Mouse (Mus musculus) testis, adult 2 months (tissue): ENCODE results near the gene Bdkrb1. TPM values are rescaled to one million over a fixed set of nuclear protein-coding genes. Genes with fewer than 3 reads are reported as not detected.

ENCODE experiments used
- H3K27ac ChIP-seq: fragments of 200-500 bp; 2 replicates; pipeline ENCODE4 v1.5.1; 2012; ENCODE audit warnings: low read depth, low read length; ENCODE audit not compliant: control insufficient read depth, insufficient read depth
- H3K27me3 ChIP-seq: fragments of 200-500 bp; 2 replicates; pipeline ENCODE4 v1.6.1; 2012; ENCODE audit warnings: mild to moderate bottlenecking, low read length, moderate library complexity; ENCODE audit not compliant: control insufficient read depth, insufficient read depth
- H3K36me3 ChIP-seq: fragments of 200-500 bp; 2 replicates; pipeline ENCODE4 v1.6.1; 2012; ENCODE audit warnings: mild to moderate bottlenecking, low read length; ENCODE audit not compliant: control insufficient read depth, insufficient read depth
- H3K4me1 ChIP-seq: fragments of 200-500 bp; 2 replicates; pipeline ENCODE4 v1.6.1; 2012; ENCODE audit warnings: low read length; ENCODE audit not compliant: control insufficient read depth, insufficient read depth
- H3K4me3 ChIP-seq: fragments of 200-500 bp; 2 replicates; pipeline ENCODE4 v1.5.1; 2012; ENCODE audit warnings: low read depth, mild to moderate bottlenecking, low read length, moderate library complexity, mixed read lengths; ENCODE audit not compliant: control insufficient read depth
- CTCF ChIP-seq: fragments of 200-500 bp; IDR thresholded peaks from 2 replicates; pipeline ENCODE4 v1.5.1; 2012; ENCODE audit warnings: low read depth, mild to moderate bottlenecking, inconsistent platforms, low read length, moderate library complexity; ENCODE audit not compliant: control insufficient read depth, insufficient read depth, insufficient replicate concordance
- POLR2A ChIP-seq: fragments of 200-500 bp; IDR thresholded peaks from 2 replicates; pipeline ENCODE4 v1.6.1; 2012; ENCODE audit warnings: low read depth, mild to moderate bottlenecking, inconsistent platforms, low read length, moderate library complexity; ENCODE audit not compliant: control insufficient read depth
- polyA plus RNA-seq: library from polyadenylated mRNA; depleted of rRNA; stranded (reverse); fragments of >200 nt; gene quantifications from 2 replicates; pipeline ENCODE4 v1.2.3, GENCODE M21; 2012; rRNA removed

The Bdkrb1 gene
- polyA plus RNA-seq, 1 experiment = 0.88 TPM

DNA sequence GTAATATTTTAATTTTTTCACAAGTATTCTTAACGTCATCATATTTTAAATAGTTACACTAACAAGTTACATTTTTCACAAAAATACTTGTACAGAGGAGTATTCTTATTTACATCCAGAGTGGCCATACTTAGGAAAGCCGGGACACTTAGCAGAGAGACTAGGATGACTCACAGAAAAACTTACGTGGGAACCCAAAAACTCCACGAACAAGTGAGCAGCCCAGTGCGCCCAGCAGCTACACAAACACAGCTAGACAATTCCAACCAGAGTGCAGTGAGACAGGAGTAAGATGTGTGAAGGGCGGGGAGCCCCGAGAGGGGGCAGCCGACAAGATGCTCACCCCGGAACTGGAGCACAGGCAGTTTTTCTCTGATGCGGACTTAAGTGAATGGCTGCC, 10.7 kb downstream of the Bdkrb1 start:
- Histone ChIP-seq H3K4me1 (no peaks in the 10 kb centered on the region), H3K36me3 (no peaks in the 10 kb centered on the region; the same call in 1 of the 2 replicates)
- TF ChIP-seq POLR2A (no peak), CTCF (no peak)

DNA sequence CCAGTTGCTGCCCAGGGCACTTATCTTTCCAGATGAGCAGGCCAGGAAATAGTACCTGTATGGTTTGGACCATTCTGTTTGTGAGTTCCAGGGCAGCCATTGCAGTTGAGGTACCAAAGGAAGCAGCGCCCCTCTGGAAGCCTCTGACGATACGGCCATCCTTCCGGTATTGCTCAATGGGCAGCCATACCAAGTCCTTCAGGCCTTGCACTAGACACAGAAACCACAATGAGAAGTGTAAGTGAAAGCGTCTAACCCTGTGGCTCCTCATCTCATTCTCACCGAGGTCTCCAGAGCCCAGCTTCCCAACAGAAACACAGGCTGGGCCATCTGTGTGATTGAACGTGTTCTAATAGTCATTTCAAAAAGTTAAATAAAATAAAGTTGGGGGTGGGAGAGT, 19.2 kb downstream of the Bdkrb1 start:
- H3K36me3 ChIP-seq = peaks cover 7% of the 10 kb centered on the region
- no peak overlapping the region for H3K27ac ChIP-seq
- no peak for TF ChIP-seq POLR2A
- no peak for TF ChIP-seq CTCF
- no peaks in the 10 kb centered on the region for H3K27me3 ChIP-seq
- H3K4me1 ChIP-seq = no peaks in the 10 kb centered on the region
- H3K4me3 ChIP-seq = no peak overlapping the region

More for the DNA sequence above, 10.7 kb downstream of the Bdkrb1 start:
- H3K27me3 ChIP-seq = no peaks in the 10 kb centered on the region
- H3K27ac ChIP-seq = no peak overlapping the region
- no peak overlapping the region for H3K4me3 ChIP-seq

DNA sequence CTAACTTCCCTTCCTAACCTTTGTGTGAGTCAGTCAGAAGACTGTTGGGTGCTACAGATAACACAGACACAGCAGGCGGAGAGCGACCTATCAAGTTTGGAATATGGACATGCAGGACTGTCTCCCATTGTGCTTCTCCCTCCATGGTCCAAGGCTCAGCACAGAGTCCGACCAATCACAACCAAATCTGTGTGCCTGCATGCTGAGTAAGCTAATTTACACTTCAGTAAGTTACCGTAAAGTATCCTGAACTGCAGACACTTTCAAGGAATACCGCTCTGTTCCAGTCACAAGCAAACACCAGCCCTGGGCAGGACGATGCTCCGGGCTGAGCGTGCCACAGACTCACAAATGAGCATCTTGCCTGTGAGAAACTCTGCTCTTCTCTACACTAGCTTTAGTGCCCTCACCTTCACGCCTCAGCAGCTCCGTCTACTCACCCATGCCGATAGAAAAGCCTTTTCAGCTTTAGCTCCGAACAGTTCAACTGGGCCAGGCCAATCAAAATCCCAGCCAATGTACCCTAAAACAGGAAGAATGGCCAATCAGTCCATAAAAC, 20.2 kb downstream of the Bdkrb1 start:
- Histone ChIP-seq H3K4me3 (no peak overlapping the region), H3K36me3 (peaks cover 7% of the 10 kb centered on the region), H3K27me3 (no peaks in the 10 kb centered on the region), H3K4me1 (no peaks in the 10 kb centered on the region), H3K27ac (no peak overlapping the region)
- TF ChIP-seq CTCF (no peak), POLR2A (no peak)

DNA sequence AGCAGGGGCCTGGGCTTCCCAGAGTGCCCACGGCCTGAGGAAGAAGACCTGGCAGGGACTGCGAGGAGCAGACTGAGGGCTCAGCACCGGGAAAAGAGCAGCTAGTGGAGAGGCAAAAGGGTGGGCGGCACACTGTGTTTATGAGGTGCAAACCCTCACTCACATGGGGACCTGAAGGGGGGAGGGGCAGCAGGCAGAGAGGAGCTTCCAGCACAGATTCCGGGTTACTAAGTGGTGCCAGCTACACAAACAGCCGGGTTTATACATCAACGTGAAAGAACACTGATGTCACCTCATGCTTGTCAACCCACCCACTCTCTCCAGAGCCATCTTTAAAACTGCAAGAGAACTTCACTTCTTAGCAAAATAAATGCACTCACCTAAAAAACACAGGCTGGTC, 22.9 kb downstream of the Bdkrb1 start:
- Histone ChIP-seq H3K27me3 (no peaks in the 10 kb centered on the region), H3K4me1 (no peaks in the 10 kb centered on the region), H3K27ac (no peak overlapping the region), H3K4me3 (no peak overlapping the region), H3K36me3 (peaks cover 7% of the 10 kb centered on the region)
- no peak for TF ChIP-seq CTCF
- no peak for TF ChIP-seq POLR2A

DNA sequence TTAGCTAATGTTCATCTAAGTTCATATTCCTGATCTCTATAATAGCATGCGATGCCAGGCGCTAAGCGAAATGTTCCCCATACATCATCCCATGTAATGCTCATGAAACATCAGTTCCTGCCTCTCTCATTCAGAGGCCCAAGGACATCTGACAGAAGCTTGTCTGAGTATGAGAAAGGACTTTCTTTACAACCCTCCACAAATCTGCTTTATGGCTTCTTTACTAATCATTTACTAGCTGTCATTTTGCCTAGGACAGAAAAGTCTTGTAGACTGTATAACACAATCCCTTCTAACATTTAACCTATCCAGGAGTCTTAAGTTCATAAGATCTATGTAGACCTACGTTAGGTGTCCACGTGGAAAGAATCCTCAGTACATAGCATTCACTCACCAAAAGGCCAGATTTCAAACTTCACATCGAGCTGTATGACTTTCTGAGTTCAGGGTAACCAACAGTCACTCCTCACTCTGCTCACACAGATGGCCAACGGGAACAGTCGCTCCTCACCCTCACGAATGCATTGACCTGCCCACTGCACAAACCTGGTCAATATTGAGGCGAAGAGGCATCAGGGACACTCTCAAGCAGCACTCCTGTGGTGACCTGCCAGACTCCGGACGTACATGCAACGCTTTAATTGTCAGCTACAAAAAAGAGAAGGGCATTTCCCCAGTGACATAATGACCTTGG, 31.6 kb downstream of the Bdkrb1 start:
- Histone ChIP-seq H3K4me3 (no peak overlapping the region), H3K27me3 (no peaks in the 10 kb centered on the region), H3K27ac (no peak overlapping the region), H3K36me3 (peaks cover 9% of the 10 kb centered on the region), H3K4me1 (no peaks in the 10 kb centered on the region)
- TF ChIP-seq CTCF (no peak), POLR2A (no peak)

GRCm38 (mm10) chr12:105636551-105636950, 33.7 kb downstream of the Bdkrb1 start:
- TF ChIP-seq CTCF (no peak), POLR2A (no peak)
- Histone ChIP-seq H3K36me3 (peaks cover 10% of the 10 kb centered on the region), H3K4me1 (no peaks in the 10 kb centered on the region), H3K27ac (no peak overlapping the region), H3K27me3 (no peaks in the 10 kb centered on the region), H3K4me3 (no peak overlapping the region)

- H3K4me1 ChIP-seq = no peaks in the 10 kb centered on the region
- peaks cover 10% of the 10 kb centered on the region for H3K36me3 ChIP-seq
- no peak overlapping the region for H3K27ac ChIP-seq
- TF ChIP-seq POLR2A (no peak), CTCF (no peak; the same call in 1 of the 2 replicates)
- H3K4me3 ChIP-seq = no peak overlapping the region
- H3K27me3 ChIP-seq = no peaks in the 10 kb centered on the region
Observed at GRCm38 (mm10) chr12:105637554-105637953, 34.7 kb downstream of the Bdkrb1 start.

DNA sequence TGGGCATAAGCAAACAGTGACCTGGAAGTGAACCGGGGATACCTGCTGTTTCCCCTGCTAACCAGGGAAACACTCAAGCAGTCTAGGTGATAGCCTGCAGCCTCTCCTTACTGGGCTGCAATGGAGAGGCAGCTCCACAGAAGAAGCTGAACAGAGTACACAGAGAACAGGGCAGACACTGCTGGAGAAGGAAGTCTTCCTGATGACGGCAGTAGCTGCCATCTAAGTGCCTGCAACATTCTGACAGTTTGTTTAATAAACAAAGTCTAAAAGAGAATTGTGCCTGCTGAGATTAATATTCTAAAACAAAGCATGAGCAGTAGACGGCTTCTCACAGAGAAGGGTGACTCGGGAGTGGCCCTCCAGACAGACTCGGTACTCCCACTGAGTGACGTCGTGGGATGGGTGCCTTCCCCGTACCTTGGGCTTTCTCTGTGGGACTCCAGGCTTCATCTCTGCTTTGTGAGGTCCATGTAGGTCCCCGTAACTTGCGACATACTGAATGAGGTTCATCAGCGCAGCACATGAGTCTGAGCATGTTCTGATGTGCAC, 40.0 kb downstream of the Bdkrb1 start:
- Histone ChIP-seq H3K36me3 (peaks cover 9% of the 10 kb centered on the region; the same call in 1 of the 2 replicates), H3K27me3 (no peaks in the 10 kb centered on the region), H3K4me1 (no peaks in the 10 kb centered on the region), H3K27ac (no peak overlapping the region), H3K4me3 (peak overlapping the region; percentile 5; the same call in 1 of the 2 replicates)
- TF ChIP-seq POLR2A (no peak), CTCF (no peak)

Other genes starting within 250 kb of the Bdkrb1 start
- 0.67 and 0.88 TPM in 2 replicates for gene D430019H16Rik, start 149.2 kb upstream of the Bdkrb1 start, polyA plus RNA-seq
- gene Bdkrb2, start 39.9 kb upstream of the Bdkrb1 start, polyA plus RNA-seq = 0.61 and 0.62 TPM in 2 replicates
- gene Gskip, start 81.7 kb downstream of the Bdkrb1 start, polyA plus RNA-seq = 9.8 and 10.8 TPM in 2 replicates
- 21.9 and 23.2 TPM in 2 replicates for gene Atg2b, start 82.1 kb downstream of the Bdkrb1 start, polyA plus RNA-seq
- gene Ak7, start 102.9 kb downstream of the Bdkrb1 start, polyA plus RNA-seq = 48.1 and 50.5 TPM in 2 replicates
- 70.6 and 104 TPM in 2 replicates for gene Papola, start 181.6 kb downstream of the Bdkrb1 start, polyA plus RNA-seq